Mouse (Mus musculus) activated CD4-positive, CD25-positive, alpha-beta regulatory T cell, adult 4 months (primary cell): ENCODE results near the gene Csdc2. TPM values are rescaled to one million over a fixed set of nuclear protein-coding genes. Genes with fewer than 3 reads are reported as not detected.
A peak's percentile ranks its signal among the peaks of the same experiment; 100 is the strongest.

ENCODE experiments used
- ATAC-seq: one replicate; pipeline ENCODE4 v1.8.0; 2017
- polyA plus RNA-seq, 2 experiments: library from polyadenylated mRNA; unstranded; fragments of 100-300 nt; shearing (Covaris generic); gene quantifications; one replicate each; pipeline ENCODE4 v1.2.1; 2017

Csdc2 gene
- polyA plus RNA-seq, 2 experiments from 2014 or later: not detected

GRCm38 (mm10) chr15:81925760-81926445 is 10.7 kb upstream of the Csdc2 start, which contains the start of gene Polr3h:
Polr3h (minus strand) TSS chr15:81926240.
- peak; percentile 87 for ATAC-seq

GRCm38 (mm10) chr15:81926446-81926822 is 10.1 kb upstream of the Csdc2 start:
- no peak for ATAC-seq

GRCm38 (mm10) chr15:81927741-81928140 is 8.8 kb upstream of the Csdc2 start:
- ATAC-seq: no peak

- no peak for ATAC-seq
Observed at GRCm38 (mm10) chr15:81928277-81928676, 8.3 kb upstream of the Csdc2 start.

GRCm38 (mm10) chr15:81932951-81933470 is 3.5 kb upstream of the Csdc2 start:
- peak; percentile 61 for ATAC-seq

- ATAC-seq: no peak
Observed at GRCm38 (mm10) chr15:81933986-81934385, 2.6 kb upstream of the Csdc2 start.

- ATAC-seq: no peak
Observed at GRCm38 (mm10) chr15:81935869-81936637, 506 bp upstream of the Csdc2 start.

- ATAC-seq: no peak
Observed at GRCm38 (mm10) chr15:81937098-81937972, 776 bp downstream of the Csdc2 start.

- ATAC-seq: no peak
Observed at GRCm38 (mm10) chr15:81938246-81938645, 1.7 kb downstream of the Csdc2 start.

GRCm38 (mm10) chr15:81939157-81939715 is 2.7 kb downstream of the Csdc2 start:
- no peak for ATAC-seq

- no peak for ATAC-seq
Observed at GRCm38 (mm10) chr15:81939774-81940173, 3.2 kb downstream of the Csdc2 start.

GRCm38 (mm10) chr15:81940219-81940618 is 3.7 kb downstream of the Csdc2 start:
- ATAC-seq: no peak

- no peak for ATAC-seq
Observed at GRCm38 (mm10) chr15:81941010-81941409, 4.5 kb downstream of the Csdc2 start.

GRCm38 (mm10) chr15:81943176-81943749 is 6.7 kb downstream of the Csdc2 start:
- no peak for ATAC-seq

- no peak for ATAC-seq
Observed at GRCm38 (mm10) chr15:81949076-81949475, 12.5 kb downstream of the Csdc2 start.

- ATAC-seq: no peak
Observed at GRCm38 (mm10) chr15:81949476-81950131, 13.0 kb downstream of the Csdc2 start.

GRCm38 (mm10) chr15:81950716-81951115 is 14.2 kb downstream of the Csdc2 start:
- no peak for ATAC-seq

GRCm38 (mm10) chr15:81951159-81951558 is 14.6 kb downstream of the Csdc2 start:
- ATAC-seq: no peak

GRCm38 (mm10) chr15:81952310-81952709 is 15.8 kb downstream of the Csdc2 start:
- ATAC-seq: no peak

- no peak for ATAC-seq
Observed at GRCm38 (mm10) chr15:81954151-81954583, 17.6 kb downstream of the Csdc2 start.

- no peak for ATAC-seq
Observed at GRCm38 (mm10) chr15:81954716-81955115, 18.2 kb downstream of the Csdc2 start.
